7 mouse cellular contexts compared by ENCODE assay signal in the genomic region with DNA sequence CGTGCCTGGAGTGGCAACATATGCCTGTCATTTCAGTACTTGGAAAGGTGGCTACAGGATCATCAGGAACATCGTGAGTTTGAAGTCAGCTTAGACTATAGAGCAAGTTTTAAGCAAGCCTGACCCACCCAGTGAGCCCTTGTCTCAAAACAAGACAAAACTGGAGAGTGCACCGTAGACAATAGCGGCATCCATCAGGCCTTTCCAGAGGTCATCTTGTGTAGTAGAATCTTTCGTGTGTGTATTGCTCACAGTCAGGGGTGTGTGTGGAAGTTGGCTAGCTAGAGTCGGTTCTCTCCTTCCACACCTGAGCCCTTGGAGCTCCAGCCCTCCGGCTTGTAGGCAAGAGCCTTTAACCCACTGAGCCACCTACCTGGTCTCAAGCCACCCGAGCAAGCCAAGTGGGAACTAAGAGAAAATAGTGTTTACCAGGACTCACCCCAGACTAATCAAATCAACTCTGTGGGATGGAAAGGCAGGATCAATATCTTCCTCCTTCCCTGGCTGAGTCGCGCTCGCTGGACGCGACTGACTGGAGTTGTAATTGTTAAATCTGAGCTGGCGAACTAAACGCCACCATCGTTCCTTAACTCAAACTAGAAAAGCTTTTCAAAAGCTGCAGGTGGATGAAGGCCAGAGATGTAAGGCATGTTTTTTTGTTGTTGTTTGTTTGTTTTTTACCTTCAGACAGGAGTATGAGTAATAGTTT. TPM values are rescaled to one million over a fixed set of nuclear protein-coding genes. Genes with fewer than 3 reads are reported as not detected.
DNase-seq lines count a peak whose midpoint lies in the region; ATAC-seq and TF ChIP-seq lines count a peak whose summit lies in the region.

No protein-coding gene starts in this region.

- H3K36me3 ChIP-seq in forebrain, embryonic 14.5 days (ENCODE audit: control insufficient read depth, insufficient read depth, low read length), result no peaks in the 10 kb centered on the region
- no peaks in the 10 kb centered on the region for H3K36me3 ChIP-seq in limb, embryonic 14.5 days (ENCODE audit: control insufficient read depth, insufficient read depth, low read length)
- H3K36me3 ChIP-seq in neural tube, embryonic 15.5 days, result no peaks in the 10 kb centered on the region

- 9% methylated on average over 16 of the region's 16 CpGs for WGBS in forebrain, embryonic 14.5 days
- WGBS in limb, embryonic 14.5 days, result 18% methylated on average over 16 of the region's 16 CpGs
- 15% methylated on average over 16 of the region's 16 CpGs for WGBS in neural tube, embryonic 15.5 days

- DNase-seq in retina, embryonic 14.5 days (ENCODE audit: low spot score), result peak; percentile 19
- DNase-seq in retina, postnatal 1 day, result no peak
- no peak for DNase-seq in forebrain, embryonic 14.5 days (ENCODE audit: low spot score)
- DNase-seq in limb, embryonic 14.5 days (ENCODE audit: low spot score), result no peak
- DNase-seq in left cerebral cortex, adult 18-20 months (ENCODE audit: low spot score in 2 of 2), result no peak
- DNase-seq in right cerebral cortex, postnatal 14 days, result no peak

- 0 out of 2 replicates have a peak, but pooled peaks cover 5% of the 10 kb centered on the region for H3K27me3 ChIP-seq in forebrain, embryonic 14.5 days (replicated peaks; ENCODE audit: control insufficient read depth, insufficient read depth, low read length)
- no peaks in the 10 kb centered on the region for H3K27me3 ChIP-seq in limb, embryonic 14.5 days (ENCODE audit: control insufficient read depth, insufficient read depth, low read length)
- H3K27me3 ChIP-seq in neural tube, embryonic 15.5 days (replicated peaks), result no peaks in the 10 kb centered on the region

- peak overlapping the region; percentile 62 for H3K4me2 ChIP-seq in forebrain, embryonic 14.5 days (ENCODE audit: low read length)
- H3K4me2 ChIP-seq in limb, embryonic 14.5 days (replicated peaks; ENCODE audit: low read depth, low read length, severe bottlenecking), result peak overlapping the region; percentile 42
- H3K4me2 ChIP-seq in neural tube, embryonic 15.5 days, result peak overlapping the region; percentile 57

- no peak for TF ChIP-seq POLR2A in limb, embryonic 14.5 days (IDR thresholded peaks at IDR 0.05; ENCODE audit: borderline replicate concordance, extremely low read depth, insufficient read depth, insufficient read length)

- peak overlapping the region; percentile 47 for H3K9ac ChIP-seq in forebrain, embryonic 14.5 days (ENCODE audit: low read length)
- H3K9ac ChIP-seq in limb, embryonic 14.5 days (ENCODE audit: low read depth, low read length, severe bottlenecking), result peak overlapping the region; percentile 21
- 0 out of 2 replicates have a peak overlapping the region, but pooled peaks have one; percentile 2 for H3K9ac ChIP-seq in neural tube, embryonic 15.5 days (replicated peaks)

- H3K27ac ChIP-seq in forebrain, embryonic 14.5 days (ENCODE audit: low read depth, low read length), result no peak overlapping the region
- H3K27ac ChIP-seq in limb, embryonic 14.5 days (replicated peaks; ENCODE audit: low read depth, low read length), result no peak overlapping the region
- H3K27ac ChIP-seq in neural tube, embryonic 15.5 days (replicated peaks), result no peak overlapping the region

- peak overlapping the region; percentile 33 for H3K4me3 ChIP-seq in forebrain, embryonic 14.5 days (ENCODE audit: low read depth, low read length)
- peak overlapping the region; percentile 33 for H3K4me3 ChIP-seq in limb, embryonic 14.5 days (replicated peaks; ENCODE audit: low read length)
- H3K4me3 ChIP-seq in neural tube, embryonic 15.5 days (replicated peaks), result peak overlapping the region; percentile 33

- no peaks in the 10 kb centered on the region for H3K9me3 ChIP-seq in forebrain, embryonic 14.5 days (replicated peaks; ENCODE audit: control insufficient read depth, low read length)
- no peaks in the 10 kb centered on the region for H3K9me3 ChIP-seq in limb, embryonic 14.5 days (ENCODE audit: control insufficient read depth, low read length)
- H3K9me3 ChIP-seq in neural tube, embryonic 15.5 days (replicated peaks), result no peaks in the 10 kb centered on the region

- peaks cover 5% of the 10 kb centered on the region; the same call in 1 of the 2 replicates for H3K4me1 ChIP-seq in forebrain, embryonic 14.5 days (ENCODE audit: control insufficient read depth, insufficient read depth, low read length)
- H3K4me1 ChIP-seq in limb, embryonic 14.5 days (ENCODE audit: control insufficient read depth, insufficient read depth, low read length), result peaks cover 15% of the 10 kb centered on the region
- H3K4me1 ChIP-seq in neural tube, embryonic 15.5 days, result peaks cover 11% of the 10 kb centered on the region

- peak; percentile 47 for ATAC-seq in forebrain, embryonic 14.5 days
- no peak for ATAC-seq in limb, embryonic 14.5 days (ENCODE audit: low FRiP score, low read depth)
- no peak for ATAC-seq in neural tube, embryonic 15.5 days (ENCODE audit: low FRiP score)

RNA-seq across cellular contexts. Expression of gene Cxadr, which starts 36.7 kb away (rescaled TPM):
- polyA plus RNA-seq in forebrain, embryonic 14.5 days (2014; fragmentation: Nextera tagmentation; extraction: Ambion mirVana), result 105 and 122 TPM in 2 replicates
- 10.5 and 11.6 TPM in 2 replicates for polyA plus RNA-seq in limb, embryonic 14.5 days (2012; rRNA removed)
- 11.5 and 13.4 TPM in 2 replicates for polyA plus RNA-seq in limb, embryonic 14.5 days (2014; fragmentation: Nextera tagmentation; extraction: Ambion mirVana)
- polyA plus RNA-seq in neural tube, embryonic 15.5 days (2015; fragmentation: Nextera tagmentation; extraction: Ambion mirVana), result 114 and 131 TPM in 2 replicates
- total RNA-seq in left cerebral cortex, adult 18-20 months (2021), result 10 to 100 TPM; 22.0 to 26.8 TPM
